Mouse (Mus musculus) yolk sac, embryonic 10.5 days (tissue): ENCODE results near the gene Rapgef5.

ENCODE experiments used
- DNase-seq: peaks from one replicate; pipeline ENCODE4 v3.0.0-alpha.2; 2017; ENCODE audit warnings: low spot score

Rapgef5 gene

GRCm38 (mm10) chr12:117674511-117674910 is 158.2 kb downstream of the Rapgef5 start:
- DNase-seq: no peak

- DNase-seq: no peak
Observed at GRCm38 (mm10) chr12:117676265-117676664, 160.0 kb downstream of the Rapgef5 start.

DNA sequence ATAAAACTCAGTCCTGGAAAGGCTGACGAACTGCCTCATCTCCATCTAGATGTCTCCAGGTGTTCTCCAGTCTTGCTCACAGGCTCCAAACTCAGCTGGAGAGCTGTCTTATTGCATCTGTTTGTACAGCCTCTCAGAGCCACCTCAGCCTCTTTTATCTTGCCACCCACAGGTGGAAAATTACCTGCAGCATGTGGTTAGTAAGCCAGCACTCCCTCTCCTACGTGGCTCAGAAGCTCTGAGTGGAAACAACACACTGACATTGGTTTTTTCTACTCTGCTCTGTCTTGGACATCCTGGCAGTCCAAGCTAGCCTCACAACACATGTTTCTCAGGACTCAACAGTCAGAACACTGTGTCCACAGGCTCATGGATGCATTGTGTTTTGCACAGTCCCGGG is 162.6 kb downstream of the Rapgef5 start:
- DNase-seq: no peak

DNA sequence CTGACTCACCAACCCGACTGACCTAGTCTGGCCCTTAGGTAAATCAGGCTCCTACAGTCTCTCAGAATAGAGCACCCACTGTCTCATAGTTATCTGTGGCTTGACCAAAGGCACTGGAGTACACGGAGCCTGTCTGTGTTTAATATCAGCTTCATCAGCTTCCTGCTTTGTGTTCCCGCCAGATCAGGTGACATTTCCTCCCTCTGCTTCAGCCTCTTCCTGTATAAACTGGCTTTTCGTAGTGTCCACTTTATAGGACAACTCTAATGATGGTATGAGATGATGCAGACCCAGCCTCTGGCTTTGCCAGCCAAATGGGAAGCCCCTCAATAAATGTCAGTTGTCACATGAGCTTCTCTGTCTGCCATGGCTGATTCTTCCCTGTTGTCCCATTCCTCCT is 163.5 kb downstream of the Rapgef5 start:
- DNase-seq: no peak

DNA sequence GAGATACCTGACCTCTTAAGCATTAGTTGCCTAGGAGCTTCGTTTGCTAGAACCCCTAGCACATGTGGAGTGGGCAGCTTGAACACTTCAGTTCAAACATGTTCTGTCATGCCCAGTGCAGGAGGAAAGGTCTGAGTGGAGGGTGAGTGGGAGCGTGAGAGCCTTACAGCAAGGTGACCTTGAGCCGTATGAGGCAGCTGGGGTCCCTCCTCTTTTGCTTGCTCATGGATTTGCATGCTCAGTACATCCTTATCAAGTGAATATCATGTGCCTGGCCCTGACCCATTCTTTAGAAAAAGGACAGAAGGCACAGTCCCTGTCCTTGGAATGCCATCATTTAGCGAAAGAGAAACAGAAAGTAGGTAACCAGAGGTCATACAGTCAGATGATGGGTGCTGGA is 165.0 kb downstream of the Rapgef5 start:
- no peak for DNase-seq

DNA sequence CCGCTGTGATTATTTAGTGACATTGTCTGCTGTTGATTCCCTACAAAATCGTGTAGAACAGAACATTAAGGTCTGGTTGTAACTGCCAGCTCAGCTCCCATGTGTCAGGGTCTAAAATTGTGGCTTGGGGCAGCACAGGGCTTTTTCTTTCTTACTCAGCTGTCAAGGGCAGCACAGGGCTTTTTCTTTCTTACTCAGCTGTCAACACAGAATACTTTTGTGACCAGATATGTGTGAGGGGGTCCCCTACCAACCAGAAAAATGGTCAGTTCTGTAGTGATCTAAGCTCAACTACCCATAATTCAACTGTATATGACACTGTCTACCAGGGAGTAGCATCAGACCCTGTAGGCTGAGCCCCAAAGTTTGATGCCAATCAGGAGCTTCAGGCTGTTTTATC is 167.1 kb downstream of the Rapgef5 start:
- DNase-seq: no peak

GRCm38 (mm10) chr12:117683984-117684383 is 167.7 kb downstream of the Rapgef5 start:
- DNase-seq: no peak

DNA sequence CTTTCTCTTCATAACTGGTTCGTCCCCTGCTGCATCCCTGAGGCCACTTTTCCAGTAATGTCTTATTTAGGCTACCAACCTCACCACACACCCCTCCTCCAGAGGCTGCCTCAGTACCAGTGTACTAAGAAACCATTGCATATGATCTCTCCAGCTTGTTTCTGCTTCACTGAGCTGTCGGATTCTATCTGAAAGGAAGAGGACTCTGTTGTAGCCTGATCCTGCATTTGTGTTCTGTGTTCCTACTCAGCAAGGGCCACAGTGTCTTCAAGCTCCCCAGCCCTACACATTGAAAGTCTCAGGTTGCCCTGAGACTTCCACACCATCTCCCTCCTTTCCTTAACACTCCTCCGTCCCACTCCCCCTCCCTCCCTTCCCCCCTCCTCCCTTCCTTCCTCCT is 168.5 kb downstream of the Rapgef5 start:
- no peak for DNase-seq

DNA sequence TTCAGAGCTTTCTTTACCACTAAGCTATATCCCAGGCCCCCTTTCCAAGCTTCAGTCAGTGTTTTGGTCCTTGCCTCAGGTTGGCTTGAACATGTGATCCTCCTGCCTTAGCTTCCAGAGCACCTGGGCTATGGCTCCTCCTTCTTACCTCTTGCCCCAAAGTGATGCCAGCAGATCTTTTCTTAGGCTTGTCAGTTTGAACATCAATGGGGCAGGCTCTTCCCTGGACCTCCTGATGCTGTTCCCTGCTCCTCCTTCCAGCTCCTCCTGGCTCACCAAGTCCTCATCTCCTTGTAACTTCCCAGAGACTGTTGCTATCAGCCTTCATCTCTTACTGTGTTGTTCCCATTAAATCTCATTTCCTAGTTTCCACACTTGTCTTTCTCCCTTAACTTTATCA is 169.1 kb downstream of the Rapgef5 start:
- DNase-seq: no peak

DNA sequence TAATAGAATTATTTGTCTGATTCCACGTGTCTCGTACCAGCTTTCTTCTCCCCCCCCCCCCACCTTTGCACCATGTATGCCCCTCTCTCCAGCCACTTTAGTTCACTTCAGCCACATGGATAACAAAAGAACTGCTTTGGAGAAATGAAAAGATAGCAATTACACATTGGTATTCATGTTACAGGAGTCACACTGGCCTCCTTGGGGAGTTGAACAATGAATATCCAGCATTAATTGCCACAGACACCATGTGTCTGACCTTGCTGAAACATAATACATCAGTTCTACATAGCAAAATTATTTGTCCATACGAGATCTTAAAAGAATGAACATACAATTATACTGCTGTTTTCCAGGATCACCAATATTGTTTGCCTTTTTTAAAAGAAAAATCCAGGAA is 170.5 kb downstream of the Rapgef5 start:
- no peak for DNase-seq

GRCm38 (mm10) chr12:117688655-117689548 is 172.6 kb downstream of the Rapgef5 start:
- peak; percentile 41 for DNase-seq

DNA sequence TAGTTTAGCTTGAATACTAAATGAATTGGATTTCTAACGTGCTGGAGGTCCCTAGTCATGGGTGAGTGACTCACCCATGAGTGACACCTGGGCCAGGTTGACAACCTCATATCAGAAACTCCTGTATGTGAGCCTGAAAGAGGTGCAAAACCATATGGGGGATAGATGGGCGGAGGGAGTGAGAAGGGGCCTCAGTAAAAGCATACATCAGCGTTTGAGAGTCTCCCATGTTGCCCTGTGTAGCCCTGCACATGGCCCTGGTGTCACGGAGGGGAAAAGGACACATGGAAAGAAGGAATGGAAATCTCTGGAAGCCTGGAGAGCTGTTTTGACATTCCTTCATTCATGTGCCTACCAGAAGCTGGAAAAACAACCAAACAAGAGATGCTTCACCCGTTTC is 175.1 kb downstream of the Rapgef5 start:
- no peak for DNase-seq

DNA sequence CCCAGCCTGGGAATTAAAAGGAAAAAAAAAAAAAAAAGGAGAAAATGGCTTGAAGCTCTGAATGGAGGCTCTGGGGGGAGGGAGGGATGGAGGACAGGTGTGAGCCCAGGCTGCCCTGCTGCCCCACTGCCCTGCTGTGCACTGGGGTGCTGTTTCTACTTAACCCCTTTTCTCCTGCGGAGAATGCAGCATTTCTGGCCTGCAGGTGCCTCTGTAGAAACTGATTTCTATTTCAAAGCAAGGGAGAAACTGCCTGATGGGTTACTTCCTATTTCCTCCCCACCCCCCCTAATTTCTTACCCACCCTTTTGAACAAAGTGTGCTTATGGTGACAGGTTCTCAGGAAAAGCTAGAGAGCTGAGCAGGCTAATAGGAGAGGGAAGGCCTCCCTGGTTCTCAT is 176.5 kb downstream of the Rapgef5 start:
- no peak for DNase-seq

DNA sequence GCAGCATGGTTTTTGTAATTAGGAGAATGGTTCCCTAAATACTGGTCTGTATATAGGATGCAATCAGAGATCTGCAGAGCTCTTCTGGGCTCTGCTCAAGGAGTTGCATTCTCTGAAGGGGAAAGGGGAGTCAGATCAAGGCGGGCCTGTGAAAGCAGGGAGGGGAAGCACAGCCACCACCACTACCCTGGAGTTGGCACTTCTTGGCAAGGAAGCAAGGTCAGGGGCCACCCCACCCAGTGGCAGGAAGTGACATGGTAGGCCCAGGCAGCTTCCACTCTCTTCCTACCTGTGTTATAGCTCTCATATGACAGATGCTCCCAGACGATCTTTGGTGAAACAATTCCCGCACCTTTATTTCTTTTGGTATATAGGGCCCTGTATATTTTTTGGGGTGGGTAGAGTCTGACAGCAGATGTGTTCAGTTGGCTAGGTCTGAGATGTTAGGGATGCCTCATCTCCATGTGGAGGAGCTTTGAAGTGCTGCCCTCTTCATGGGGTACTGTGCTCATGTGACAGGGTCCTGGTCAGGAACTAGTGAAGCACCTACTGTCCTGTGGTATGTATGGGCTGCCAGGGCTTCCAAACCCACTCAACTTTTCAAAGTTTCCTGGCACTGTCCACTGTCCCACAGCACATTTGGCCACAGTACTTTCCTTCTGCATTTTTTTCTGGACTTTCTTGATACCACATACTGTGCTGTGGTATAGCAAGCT is 183.8 kb downstream of the Rapgef5 start:
- no peak for DNase-seq

GRCm38 (mm10) chr12:117700927-117701326 is 184.6 kb downstream of the Rapgef5 start:
- no peak for DNase-seq

DNA sequence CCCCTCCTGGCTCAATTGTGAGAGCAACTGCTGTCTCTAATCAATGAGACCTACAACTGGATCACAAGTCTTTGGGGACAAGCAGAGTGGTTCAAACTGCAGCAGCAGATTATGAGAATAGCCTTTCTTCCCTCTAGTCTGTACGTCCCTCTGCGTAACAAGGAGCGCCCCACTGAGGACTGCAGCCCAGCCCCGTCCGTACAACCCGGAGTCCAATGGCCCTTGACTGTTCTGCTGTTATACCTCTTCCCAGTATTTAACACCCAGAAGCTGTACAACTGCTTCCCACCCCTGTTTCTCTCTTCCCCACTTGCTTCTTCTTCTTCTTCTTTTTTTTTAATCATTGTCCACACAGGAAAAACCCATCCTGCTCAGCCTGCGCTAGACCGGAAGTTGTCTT is 186.0 kb downstream of the Rapgef5 start:
- DNase-seq: no peak

- no peak for DNase-seq
Observed at GRCm38 (mm10) chr12:117702928-117703327, 186.6 kb downstream of the Rapgef5 start.

DNA sequence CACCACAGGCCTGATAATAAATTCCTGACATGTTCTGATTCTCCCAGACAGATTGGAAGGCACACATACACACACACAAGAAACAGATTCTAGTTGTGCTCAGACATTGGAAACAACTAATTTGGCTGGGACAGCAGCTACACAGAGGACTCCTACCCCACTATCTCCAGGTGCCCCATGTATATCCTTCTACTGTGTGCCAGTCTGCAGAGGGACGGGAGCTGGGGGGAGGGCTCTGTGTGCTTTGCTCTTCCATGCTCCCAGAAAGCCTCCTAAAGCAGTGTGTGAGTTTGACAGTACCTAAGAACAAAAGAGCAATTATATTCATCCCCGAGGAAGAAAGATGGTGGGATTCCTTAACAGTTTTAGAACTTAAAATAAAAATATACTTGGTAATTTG is 187.1 kb downstream of the Rapgef5 start:
- no peak for DNase-seq

DNA sequence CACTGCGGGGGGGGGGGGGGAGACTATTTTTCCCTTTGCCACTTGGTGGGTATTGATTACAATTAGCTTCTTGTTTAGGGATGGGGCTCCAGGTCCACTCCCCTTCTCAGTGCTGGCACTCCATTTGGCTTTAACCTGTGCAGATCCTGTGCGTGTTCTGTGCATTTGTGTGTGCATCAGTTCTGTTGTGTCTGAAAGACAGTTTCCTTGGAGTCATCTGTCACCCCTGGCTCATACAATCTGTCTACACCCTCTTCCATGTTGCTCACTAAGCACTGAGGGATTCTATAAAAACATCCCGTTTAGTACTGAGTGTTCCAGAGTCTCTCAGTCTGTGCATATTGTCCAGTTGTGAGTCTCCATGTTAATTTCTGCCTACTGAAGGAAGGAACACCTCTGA is 189.0 kb downstream of the Rapgef5 start:
- no peak for DNase-seq

GRCm38 (mm10) chr12:117709280-117709679 is 193.0 kb downstream of the Rapgef5 start:
- DNase-seq: no peak

DNA sequence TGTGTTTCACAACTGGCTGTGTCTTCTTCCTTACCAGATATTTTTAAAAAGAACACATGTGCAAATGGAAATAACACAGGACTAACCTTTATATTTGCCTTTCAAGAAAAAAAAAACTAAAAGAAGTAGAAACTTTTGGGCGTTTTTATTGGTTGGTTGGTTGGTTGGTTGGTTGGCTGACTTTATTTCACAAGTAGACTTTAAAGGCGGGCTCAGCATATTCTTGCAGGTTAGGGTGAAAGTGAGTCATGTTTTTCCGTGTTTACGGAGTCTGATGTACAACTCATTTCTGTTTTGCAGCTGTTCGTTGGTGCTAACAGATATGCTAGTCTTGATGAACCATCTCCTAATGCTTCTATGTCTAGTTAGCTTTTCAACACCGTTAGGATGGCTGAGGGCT is 196.2 kb downstream of the Rapgef5 start:
- no peak for DNase-seq

DNA sequence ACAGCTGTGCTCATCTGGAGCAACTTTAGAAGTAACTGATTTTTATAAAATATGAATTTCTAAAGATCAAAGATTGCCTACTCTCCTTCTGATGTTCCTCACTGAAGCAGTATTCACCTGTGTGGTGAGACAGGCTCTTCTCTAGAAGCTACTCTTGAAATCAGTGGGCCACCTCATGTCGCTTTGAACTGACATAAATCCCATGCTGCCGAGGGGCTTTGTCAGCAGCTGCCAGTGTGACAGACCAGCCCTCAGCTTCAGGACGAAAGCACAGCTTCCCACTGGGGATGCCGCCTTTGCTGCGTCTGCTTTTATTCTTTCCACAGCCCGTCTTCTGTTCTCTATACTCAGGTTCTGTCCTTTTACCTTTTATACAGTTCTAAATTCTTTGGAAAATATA is 197.3 kb downstream of the Rapgef5 start:
- no peak for DNase-seq
